Mouse (Mus musculus): ENCODE measurements around the gene Foxd1. TPM values are rescaled to one million over a fixed set of nuclear protein-coding genes. Genes with fewer than 3 reads are reported as not detected.

Foxd1 gene
- polyA plus RNA-seq, 1 experiment from 2014 or later = 4.4 TPM

Other genes starting within 250 kb of the Foxd1 start
- gene Arhgef28, start 147.8 kb upstream of the Foxd1 start, polyA plus RNA-seq (2014; fragmentation: Nextera tagmentation; extraction: Ambion mirVana) = 6.3 and 8.0 TPM in 2 replicates
- gene Utp15, start 91.2 kb upstream of the Foxd1 start, polyA plus RNA-seq (2014; fragmentation: Nextera tagmentation; extraction: Ambion mirVana) = 43.0 and 46.5 TPM in 2 replicates
- 30.2 and 33.3 TPM in 2 replicates for gene Ankra2, start 91.2 kb upstream of the Foxd1 start, polyA plus RNA-seq (2014; fragmentation: Nextera tagmentation; extraction: Ambion mirVana)
- gene Gm21976, start 74.4 kb upstream of the Foxd1 start, polyA plus RNA-seq (2014; fragmentation: Nextera tagmentation; extraction: Ambion mirVana) = not detected in 2 replicates
- 697 and 773 TPM in 2 replicates for gene Btf3, start 37.2 kb upstream of the Foxd1 start, polyA plus RNA-seq (2014; fragmentation: Nextera tagmentation; extraction: Ambion mirVana)
- gene Gm10320, start 137.8 kb downstream of the Foxd1 start, polyA plus RNA-seq (2014; fragmentation: Nextera tagmentation; extraction: Ambion mirVana) = 1.5 and 1.9 TPM in 2 replicates

Data from forebrain, embryonic 11.5 days (tissue).